Mouse (Mus musculus): ENCODE data around the gene Wnt11. TPM values are rescaled to one million over a fixed set of nuclear protein-coding genes. Genes with fewer than 3 reads are reported as not detected.
A peak's percentile ranks its signal among the peaks of the same experiment; 100 is the strongest.

Wnt11 gene
- polyA plus RNA-seq, 2 experiments: 39.1 to 115 TPM

GRCm38 (mm10) chr7:98875390-98875990 lies 40.6 kb downstream of the Wnt11 start:
- H3K4me2 ChIP-seq (replicated peaks; ENCODE audit: low read depth, low read length, severe bottlenecking): peak overlapping the region; percentile 34; the same call in 1 of the 2 replicates
- H3K4me1 ChIP-seq (ENCODE audit: control insufficient read depth, insufficient read depth, low read length): peaks cover 51% of the 10 kb centered on the region
- no peak for TF ChIP-seq POLR2A (IDR thresholded peaks at IDR 0.05; ENCODE audit: borderline replicate concordance, extremely low read depth, insufficient read depth, insufficient read length)
- WGBS: 18% methylated on average over 13 of the region's 13 CpGs
- H3K36me3 ChIP-seq (ENCODE audit: control insufficient read depth, insufficient read depth, low read length): no peaks in the 10 kb centered on the region
- H3K4me3 ChIP-seq (replicated peaks; ENCODE audit: low read length): no peak overlapping the region
- DNase-seq (ENCODE audit: low spot score) (peak; percentile 46), ATAC-seq (ENCODE audit: low FRiP score, low read depth) (peak; percentile 39; the same call in 1 of the 2 replicates)
- H3K9me3 ChIP-seq (ENCODE audit: control insufficient read depth, low read length): no peaks in the 10 kb centered on the region
- H3K27ac ChIP-seq (replicated peaks; ENCODE audit: low read depth, low read length): no peak overlapping the region; the same call in 1 of the 2 replicates
- peak overlapping the region; percentile 31; the same call in 1 of the 2 replicates for H3K9ac ChIP-seq (ENCODE audit: low read depth, low read length, severe bottlenecking)
- H3K27me3 ChIP-seq (ENCODE audit: control insufficient read depth, insufficient read depth, low read length): no peaks in the 10 kb centered on the region

GRCm38 (mm10) chr7:98876119-98876518 lies 41.2 kb downstream of the Wnt11 start:
- Histone ChIP-seq H3K4me1 (ENCODE audit: control insufficient read depth, insufficient read depth, low read length) (peaks cover 44% of the 10 kb centered on the region), H3K36me3 (ENCODE audit: control insufficient read depth, insufficient read depth, low read length) (no peaks in the 10 kb centered on the region), H3K4me2 (replicated peaks; ENCODE audit: low read depth, low read length, severe bottlenecking) (peak overlapping the region; percentile 34), H3K4me3 (replicated peaks; ENCODE audit: low read length) (no peak overlapping the region), H3K27me3 (ENCODE audit: control insufficient read depth, insufficient read depth, low read length) (no peaks in the 10 kb centered on the region), H3K27ac (replicated peaks; ENCODE audit: low read depth, low read length) (peak overlapping the region; percentile 65; the same call in 1 of the 2 replicates), H3K9ac (ENCODE audit: low read depth, low read length, severe bottlenecking) (no peak overlapping the region), H3K9me3 (ENCODE audit: control insufficient read depth, low read length) (no peaks in the 10 kb centered on the region)
- DNase-seq (ENCODE audit: low spot score) (no peak), ATAC-seq (ENCODE audit: low FRiP score, low read depth) (no peak)
- 21% methylated on average over 13 of the region's 13 CpGs for WGBS
- no peak for TF ChIP-seq POLR2A (IDR thresholded peaks at IDR 0.05; ENCODE audit: borderline replicate concordance, extremely low read depth, insufficient read depth, insufficient read length)

- no peaks in the 10 kb centered on the region for H3K36me3 ChIP-seq (ENCODE audit: control insufficient read depth, insufficient read depth, low read length)
- H3K4me3 ChIP-seq (replicated peaks; ENCODE audit: low read length): no peak overlapping the region
- H3K27me3 ChIP-seq (ENCODE audit: control insufficient read depth, insufficient read depth, low read length): no peaks in the 10 kb centered on the region
- ATAC-seq (ENCODE audit: low FRiP score, low read depth): no peak
- H3K4me1 ChIP-seq (ENCODE audit: control insufficient read depth, insufficient read depth, low read length): peaks cover 38% of the 10 kb centered on the region
- H3K4me2 ChIP-seq (replicated peaks; ENCODE audit: low read depth, low read length, severe bottlenecking): no peak overlapping the region
- no peak for DNase-seq (ENCODE audit: low spot score)
- no peak for TF ChIP-seq POLR2A (IDR thresholded peaks at IDR 0.05; ENCODE audit: borderline replicate concordance, extremely low read depth, insufficient read depth, insufficient read length)
- no peak overlapping the region for H3K27ac ChIP-seq (replicated peaks; ENCODE audit: low read depth, low read length)
- H3K9me3 ChIP-seq (ENCODE audit: control insufficient read depth, low read length): no peaks in the 10 kb centered on the region
- H3K9ac ChIP-seq (ENCODE audit: low read depth, low read length, severe bottlenecking): no peak overlapping the region
- whole genome bisulfite sequencing: 48% methylated on average over 2 of the region's 2 CpGs
These were observed 44.3 kb downstream of the Wnt11 start for GRCm38 (mm10) chr7:98879176-98879575.

- Histone ChIP-seq H3K4me1 (ENCODE audit: control insufficient read depth, insufficient read depth, low read length) (peaks cover 16% of the 10 kb centered on the region), H3K4me2 (replicated peaks; ENCODE audit: low read depth, low read length, severe bottlenecking) (no peak overlapping the region)
These were observed 47.0 kb downstream of the Wnt11 start for GRCm38 (mm10) chr7:98881887-98882286.

DNA sequence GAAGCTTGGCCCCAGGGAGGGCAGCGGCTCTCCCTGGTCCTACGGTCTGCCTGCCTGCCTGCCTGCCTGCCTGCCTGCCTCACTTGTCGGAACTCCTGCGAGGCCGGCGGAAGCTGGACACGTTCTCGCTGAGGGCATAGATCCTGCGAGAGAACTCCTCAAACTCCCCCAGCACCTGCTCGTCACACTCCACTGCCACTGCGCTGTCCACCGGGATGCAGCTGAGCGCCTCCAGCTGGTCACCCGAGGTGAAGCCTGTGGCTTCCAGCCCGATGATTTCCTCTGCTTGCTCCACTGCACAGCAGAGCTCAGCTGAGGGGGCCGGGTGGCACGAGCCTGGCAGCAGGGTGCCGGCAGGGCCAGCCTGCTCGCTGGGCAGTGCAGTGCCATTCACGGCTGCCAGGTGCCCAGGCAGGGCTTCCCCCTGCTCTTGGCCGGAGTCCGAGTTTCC lies 52.9 kb downstream of the Wnt11 start:
- no peak for ATAC-seq (ENCODE audit: low FRiP score, low read depth)
- H3K36me3 ChIP-seq (ENCODE audit: control insufficient read depth, insufficient read depth, low read length): peaks cover 5% of the 10 kb centered on the region; the same call in 1 of the 2 replicates
- no peak overlapping the region for H3K4me3 ChIP-seq (replicated peaks; ENCODE audit: low read length)
- no peak for DNase-seq (ENCODE audit: low spot score)
- no peaks in the 10 kb centered on the region for H3K27me3 ChIP-seq (ENCODE audit: control insufficient read depth, insufficient read depth, low read length)
- no peak overlapping the region for H3K9ac ChIP-seq (ENCODE audit: low read depth, low read length, severe bottlenecking)
- WGBS: 61% methylated on average over 22 of the region's 22 CpGs
- no peak overlapping the region for H3K4me2 ChIP-seq (replicated peaks; ENCODE audit: low read depth, low read length, severe bottlenecking)
- no peaks in the 10 kb centered on the region for H3K9me3 ChIP-seq (ENCODE audit: control insufficient read depth, low read length)
- peaks cover 16% of the 10 kb centered on the region for H3K4me1 ChIP-seq (ENCODE audit: control insufficient read depth, insufficient read depth, low read length)
- no peak for TF ChIP-seq POLR2A (IDR thresholded peaks at IDR 0.05; ENCODE audit: borderline replicate concordance, extremely low read depth, insufficient read depth, insufficient read length)
- no peak overlapping the region for H3K27ac ChIP-seq (replicated peaks; ENCODE audit: low read depth, low read length)

More at GRCm38 (mm10) chr7:98881887-98882286, 47.0 kb downstream of the Wnt11 start:
- Histone ChIP-seq H3K9ac (ENCODE audit: low read depth, low read length, severe bottlenecking) (no peak overlapping the region), H3K9me3 (ENCODE audit: control insufficient read depth, low read length) (no peaks in the 10 kb centered on the region), H3K4me3 (replicated peaks; ENCODE audit: low read length) (no peak overlapping the region), H3K27me3 (ENCODE audit: control insufficient read depth, insufficient read depth, low read length) (no peaks in the 10 kb centered on the region), H3K36me3 (ENCODE audit: control insufficient read depth, insufficient read depth, low read length) (no peaks in the 10 kb centered on the region), H3K27ac (replicated peaks; ENCODE audit: low read depth, low read length) (no peak overlapping the region)
- DNase-seq (ENCODE audit: low spot score): no peak
- WGBS: 55% methylated on average over 4 of the region's 4 CpGs
- no peak for ATAC-seq (ENCODE audit: low FRiP score, low read depth)
- TF ChIP-seq POLR2A (IDR thresholded peaks at IDR 0.05; ENCODE audit: borderline replicate concordance, extremely low read depth, insufficient read depth, insufficient read length): no peak

Measured in limb, embryonic 14.5 days (tissue).